ENCODE assay signal across 8 mouse cellular contexts in the genomic region with DNA sequence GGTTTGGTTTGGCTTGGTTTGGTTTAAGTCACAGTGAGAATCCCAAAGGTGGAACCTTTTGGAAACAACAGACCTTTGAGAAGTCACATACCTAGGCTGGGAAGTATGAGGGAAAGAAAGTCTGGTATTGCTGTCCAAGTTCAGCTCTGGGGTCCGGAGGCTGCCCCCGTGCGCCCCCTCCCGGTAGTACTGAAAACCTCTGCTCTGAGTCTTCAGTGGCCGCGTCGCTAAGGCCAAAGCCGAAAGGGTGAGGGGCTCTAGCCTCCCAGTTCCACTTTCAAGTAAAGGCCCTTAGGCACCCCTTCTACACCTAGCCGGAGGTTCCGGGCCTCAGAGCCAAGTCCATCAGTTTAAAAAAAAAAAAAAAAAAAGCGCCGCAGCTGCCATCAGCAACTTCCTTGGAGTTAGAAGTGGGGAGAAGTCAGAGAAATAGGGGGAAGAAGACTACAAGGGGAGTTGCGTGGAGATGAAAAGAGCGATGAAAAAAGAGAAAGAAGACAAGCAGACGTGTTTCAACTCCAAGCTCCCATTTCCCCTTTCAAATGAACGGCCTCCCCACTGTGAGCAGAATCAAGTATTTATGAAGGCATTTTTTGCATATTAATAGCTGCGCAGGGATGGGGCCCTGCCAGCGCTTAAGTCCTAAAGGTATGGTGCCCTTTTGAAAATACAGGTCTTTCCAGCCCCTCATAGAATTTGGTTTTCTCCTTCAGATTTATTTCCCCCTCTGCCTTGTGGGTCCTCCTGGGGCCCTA.
DNase-seq lines count a peak whose midpoint lies in the region; ATAC-seq and TF ChIP-seq lines count a peak whose summit lies in the region.

No protein-coding gene starts in this region.

- DNase-seq in CD4-positive helper T cell, adult 2 months (ENCODE audit: low read depth, low spot score), result peak; percentile 47
- DNase-seq in kidney, postnatal 14 days, result peak; percentile 74
- DNase-seq in lung, embryonic 14.5 days, result peak; percentile 84
- peak; percentile 67 for DNase-seq in thymus, adult 2 months

- no peaks in the 10 kb centered on the region; the same call in 1 of the 2 replicates for H3K27me3 ChIP-seq in heart, embryonic 16.5 days (ENCODE audit: control insufficient read depth, insufficient read depth, low read length)
- H3K27me3 ChIP-seq in lung, embryonic 14.5 days (ENCODE audit: insufficient read depth, low read length), result no peaks in the 10 kb centered on the region
- H3K27me3 ChIP-seq in neural tube, embryonic 15.5 days (replicated peaks), result no peaks in the 10 kb centered on the region
- no peaks in the 10 kb centered on the region for H3K27me3 ChIP-seq in thymus, adult 2 months (ENCODE audit: control insufficient read depth, insufficient read depth, low read length)

- no peaks in the 10 kb centered on the region for H3K36me3 ChIP-seq in heart, embryonic 16.5 days (ENCODE audit: control insufficient read depth, insufficient read depth)
- no peaks in the 10 kb centered on the region for H3K36me3 ChIP-seq in lung, embryonic 14.5 days (ENCODE audit: insufficient read depth)
- no peaks in the 10 kb centered on the region for H3K36me3 ChIP-seq in neural tube, embryonic 15.5 days
- H3K36me3 ChIP-seq in thymus, adult 2 months (ENCODE audit: control insufficient read depth, insufficient read depth, low read length), result no peaks in the 10 kb centered on the region

- no peaks in the 10 kb centered on the region for H3K4me1 ChIP-seq in bone marrow, adult 2 months (ENCODE audit: control insufficient read depth, insufficient read depth, low read length)
- H3K4me1 ChIP-seq in embryonic fibroblast, embryonic 13.5 days (ENCODE audit: control insufficient read depth, insufficient read depth, low read length), result peaks cover 2% of the 10 kb centered on the region; the same call in 1 of the 2 replicates
- H3K4me1 ChIP-seq in heart, embryonic 16.5 days (ENCODE audit: control insufficient read depth, insufficient read depth, low read length), result peaks cover under 1% of the 10 kb centered on the region
- peaks cover 6% of the 10 kb centered on the region for H3K4me1 ChIP-seq in lung, embryonic 14.5 days (ENCODE audit: insufficient read depth)
- peaks cover 10% of the 10 kb centered on the region for H3K4me1 ChIP-seq in neural tube, embryonic 15.5 days
- no peaks in the 10 kb centered on the region for H3K4me1 ChIP-seq in thymus, adult 2 months (replicated peaks; ENCODE audit: control insufficient read depth, insufficient read depth, low read length)

- no peak overlapping the region for H3K4me3 ChIP-seq in bone marrow, adult 2 months (replicated peaks; ENCODE audit: control insufficient read depth, low read depth, low read length)
- H3K4me3 ChIP-seq in embryonic fibroblast, embryonic 13.5 days (ENCODE audit: insufficient read depth, low read length), result no peak overlapping the region
- peak overlapping the region; percentile 28 for H3K4me3 ChIP-seq in heart, embryonic 16.5 days (ENCODE audit: low read length)
- H3K4me3 ChIP-seq in lung, embryonic 14.5 days (ENCODE audit: low read depth, low read length), result no peak overlapping the region
- H3K4me3 ChIP-seq in neural tube, embryonic 15.5 days (replicated peaks), result 0 out of 2 replicates have a peak overlapping the region, but pooled peaks have one; percentile 4
- no peak overlapping the region for H3K4me3 ChIP-seq in thymus, adult 2 months (ENCODE audit: control insufficient read depth, insufficient read depth, low read length)

- no peak overlapping the region for H3K9ac ChIP-seq in heart, embryonic 16.5 days (ENCODE audit: low read length)
- H3K9ac ChIP-seq in lung, embryonic 14.5 days, result peak overlapping the region; percentile 24; the same call in 1 of the 2 replicates
- H3K9ac ChIP-seq in neural tube, embryonic 15.5 days (replicated peaks), result 0 out of 2 replicates have a peak overlapping the region, but pooled peaks have one; percentile 14

- TF ChIP-seq CTCF in bone marrow, adult 2 months (IDR thresholded peaks at IDR 0.05; ENCODE audit: control insufficient read depth, insufficient read depth, low read length), result peak; percentile 77
- TF ChIP-seq CTCF in embryonic fibroblast, embryonic 13.5 days (IDR thresholded peaks at IDR 0.05; ENCODE audit: borderline replicate concordance, insufficient read depth, low read length), result peak; percentile 62
- TF ChIP-seq CTCF in lung, embryonic 14.5 days (IDR thresholded peaks at IDR 0.05; ENCODE audit: low read depth), result peak; percentile 88
- TF ChIP-seq CTCF in thymus, adult 2 months (IDR thresholded peaks at IDR 0.05; ENCODE audit: borderline replicate concordance, control insufficient read depth, extremely low read depth, insufficient read depth, low read length, poor library complexity), result peak; percentile 94

- H3K9me3 ChIP-seq in heart, embryonic 16.5 days (replicated peaks; ENCODE audit: control insufficient read depth, low read length), result no peaks in the 10 kb centered on the region
- H3K9me3 ChIP-seq in lung, embryonic 14.5 days (ENCODE audit: low read depth, low read length), result no peaks in the 10 kb centered on the region
- no peaks in the 10 kb centered on the region for H3K9me3 ChIP-seq in neural tube, embryonic 15.5 days (replicated peaks)

- ATAC-seq in heart, embryonic 16.5 days (replicated peaks; ENCODE audit: extremely low read depth, insufficient read depth, low FRiP score), result no peak
- peak; percentile 42; the same call in 1 of the 2 replicates for ATAC-seq in lung, embryonic 14.5 days (ENCODE audit: insufficient read depth)
- peak; percentile 63; the same call in 1 of the 2 replicates for ATAC-seq in neural tube, embryonic 15.5 days (ENCODE audit: low FRiP score)

- 16% methylated on average over 18 of the region's 18 CpGs for WGBS in bone marrow, adult 2 months
- 13% methylated on average over 18 of the region's 18 CpGs for WGBS in heart, embryonic 16.5 days
- 15% methylated on average over 18 of the region's 18 CpGs for WGBS in lung, embryonic 14.5 days
- 7% methylated on average over 18 of the region's 18 CpGs for WGBS in neural tube, embryonic 15.5 days
- 19% methylated on average over 18 of the region's 18 CpGs for WGBS in thymus, adult 2 months

- H3K27ac ChIP-seq in bone marrow, adult 2 months (ENCODE audit: control insufficient read depth, insufficient read depth, low read depth, low read length, poor library complexity), result no peak overlapping the region
- H3K27ac ChIP-seq in embryonic fibroblast, embryonic 13.5 days (ENCODE audit: insufficient read depth, low read length), result no peak overlapping the region
- H3K27ac ChIP-seq in heart, embryonic 16.5 days (ENCODE audit: low read length), result no peak overlapping the region
- no peak overlapping the region for H3K27ac ChIP-seq in lung, embryonic 14.5 days (ENCODE audit: low read depth)
- no peak overlapping the region for H3K27ac ChIP-seq in neural tube, embryonic 15.5 days (replicated peaks)
- no peak overlapping the region for H3K27ac ChIP-seq in thymus, adult 2 months (ENCODE audit: control insufficient read depth, insufficient read depth, low read length)

- peak overlapping the region; percentile 60 for H3K4me2 ChIP-seq in heart, embryonic 16.5 days (ENCODE audit: low read depth, low read length)
- peak overlapping the region; percentile 51 for H3K4me2 ChIP-seq in lung, embryonic 14.5 days
- peak overlapping the region; percentile 47 for H3K4me2 ChIP-seq in neural tube, embryonic 15.5 days

- no peak for TF ChIP-seq POLR2A in bone marrow, adult 2 months (IDR thresholded peaks at IDR 0.05; ENCODE audit: borderline replicate concordance, control insufficient read depth, low read depth, low read length)
- TF ChIP-seq POLR2A in embryonic fibroblast, embryonic 13.5 days (IDR thresholded peaks at IDR 0.05; ENCODE audit: low read depth, low read length), result no peak
- TF ChIP-seq POLR2A in thymus, adult 2 months (IDR thresholded peaks at IDR 0.05; ENCODE audit: control insufficient read depth, extremely low read depth, insufficient read depth, low read length, poor library complexity), result no peak

Comparison
In these comparisons a context has a peak if more than half of its experiments do, and no peak if none do; other contexts are left out.
1. H3K4me3 ChIP-seq: peak in heart, embryonic 16.5 days (single experiment) and neural tube, embryonic 15.5 days (single experiment); none in bone marrow, adult 2 months (single experiment), embryonic fibroblast, embryonic 13.5 days (single experiment), lung, embryonic 14.5 days (single experiment) and thymus, adult 2 months (single experiment).
2. Peak in every context shown above with its lines, with median percentiles within 50 percentile points of each other: DNase-seq, CTCF ChIP-seq and H3K4me2 ChIP-seq.